Mouse (Mus musculus): ENCODE measurements around the gene Abcg5. TPM values are rescaled to one million over a fixed set of nuclear protein-coding genes. Genes with fewer than 3 reads are reported as not detected.

Abcg5 gene
- polyA plus RNA-seq, 1 experiment from 2014 or later: 4.2 TPM

DNA sequence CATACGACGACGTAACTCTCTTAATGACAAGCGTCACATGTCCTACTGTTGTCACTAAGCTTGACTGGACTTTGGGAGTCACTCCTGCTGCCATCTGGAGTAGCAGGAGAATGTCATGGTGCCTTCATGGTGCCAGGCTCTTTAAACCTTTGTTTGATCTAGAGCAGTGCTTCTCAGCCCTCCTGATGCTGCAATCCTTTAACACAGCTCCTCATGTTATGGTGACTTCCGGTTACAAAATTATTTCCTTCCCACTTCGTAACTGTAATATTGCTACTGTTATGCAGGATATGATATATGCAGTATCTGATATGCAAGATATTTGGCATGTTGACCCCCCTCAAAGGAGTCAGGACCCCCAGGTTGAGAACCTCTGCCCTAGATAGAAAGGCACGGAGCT, 63.7 kb downstream of the Abcg5 start:
- H3K36me3 ChIP-seq (replicated peaks): peaks cover 6% of the 10 kb centered on the region; the same call in 1 of the 2 replicates
- H3K27me3 ChIP-seq: no peaks in the 10 kb centered on the region
- no peaks in the 10 kb centered on the region for H3K4me1 ChIP-seq
- ATAC-seq (ENCODE audit: low FRiP score): no peak
- no peak overlapping the region for H3K4me2 ChIP-seq
- no peak overlapping the region for H3K4me3 ChIP-seq (replicated peaks)
- no peak overlapping the region for H3K9ac ChIP-seq
- H3K27ac ChIP-seq: no peak overlapping the region
- peaks cover under 1% of the 10 kb centered on the region for H3K9me3 ChIP-seq
- 89% methylated on average over 7 of the region's 7 CpGs for WGBS

DNA sequence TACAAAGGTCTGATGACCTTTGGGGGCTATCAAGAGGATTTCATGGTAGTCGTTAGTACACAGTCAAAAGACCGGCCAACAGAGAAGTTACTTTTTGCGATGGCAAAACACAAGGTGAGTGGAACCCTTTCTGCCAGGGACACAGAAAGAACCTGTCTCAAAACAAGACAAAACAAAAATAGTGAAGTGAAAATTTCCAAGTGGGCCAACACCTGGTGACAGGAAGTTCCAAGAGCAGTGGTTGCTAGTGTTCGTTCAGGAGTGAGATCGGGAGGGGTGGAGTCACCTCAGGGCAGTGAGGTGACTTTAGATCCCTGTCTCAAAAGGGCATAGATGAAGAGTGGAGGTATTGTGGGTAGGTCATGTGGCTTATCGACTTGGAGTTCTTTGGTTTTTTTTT, 64.9 kb downstream of the Abcg5 start:
- Histone ChIP-seq H3K4me2 (no peak overlapping the region), H3K4me1 (no peaks in the 10 kb centered on the region), H3K36me3 (replicated peaks) (peaks cover 16% of the 10 kb centered on the region), H3K27ac (no peak overlapping the region), H3K4me3 (replicated peaks) (no peak overlapping the region), H3K9me3 (peaks cover 11% of the 10 kb centered on the region), H3K9ac (no peak overlapping the region), H3K27me3 (no peaks in the 10 kb centered on the region)
- no peak for ATAC-seq (ENCODE audit: low FRiP score)
- WGBS: 94% methylated on average over 6 of the region's 6 CpGs

GRCm38 (mm10) chr17:84616526-84617074, 66.2 kb downstream of the Abcg5 start:
- Histone ChIP-seq H3K36me3 (replicated peaks) (peaks cover 16% of the 10 kb centered on the region), H3K27ac (no peak overlapping the region), H3K9me3 (peaks cover 11% of the 10 kb centered on the region), H3K4me2 (no peak overlapping the region), H3K27me3 (no peaks in the 10 kb centered on the region), H3K4me1 (no peaks in the 10 kb centered on the region), H3K9ac (no peak overlapping the region), H3K4me3 (replicated peaks) (no peak overlapping the region)
- ATAC-seq (ENCODE audit: low FRiP score): no peak
- WGBS: 91% methylated on average over 6 of the region's 6 CpGs

- H3K9ac ChIP-seq: no peak overlapping the region
- H3K9me3 ChIP-seq: peaks cover 11% of the 10 kb centered on the region
- no peaks in the 10 kb centered on the region for H3K27me3 ChIP-seq
- H3K4me2 ChIP-seq: no peak overlapping the region
- ATAC-seq (ENCODE audit: low FRiP score): no peak
- no peaks in the 10 kb centered on the region for H3K4me1 ChIP-seq
- no peak overlapping the region for H3K27ac ChIP-seq
- no peak overlapping the region for H3K4me3 ChIP-seq (replicated peaks)
- peaks cover 16% of the 10 kb centered on the region for H3K36me3 ChIP-seq (replicated peaks)
- 81% methylated on average over 11 of the region's 11 CpGs for WGBS
Measured at GRCm38 (mm10) chr17:84615811-84616210, 67.0 kb downstream of the Abcg5 start.

DNA sequence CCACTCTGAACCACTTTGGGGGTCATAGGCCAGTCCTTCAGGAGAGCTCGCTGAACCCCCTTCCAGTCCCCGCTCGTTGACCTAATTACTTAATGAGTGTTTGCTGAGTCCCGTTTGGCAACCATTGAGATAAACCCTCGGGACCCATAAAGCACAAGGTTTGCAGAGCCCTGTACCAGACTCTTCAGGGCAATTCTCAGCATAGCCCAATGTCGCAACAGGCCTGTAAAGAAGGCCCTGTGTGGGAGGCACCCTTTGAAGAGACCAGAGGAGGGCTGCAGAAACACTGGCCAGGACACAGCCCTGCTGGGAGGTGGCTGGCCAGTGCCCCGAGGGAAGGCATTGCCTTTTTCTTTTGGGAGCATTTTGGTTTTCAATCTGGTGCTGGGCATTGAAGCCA, 70.8 kb downstream of the Abcg5 start:
- H3K4me1 ChIP-seq: no peaks in the 10 kb centered on the region
- H3K27ac ChIP-seq: no peak overlapping the region
- peaks cover 16% of the 10 kb centered on the region for H3K36me3 ChIP-seq (replicated peaks)
- peaks cover 11% of the 10 kb centered on the region for H3K9me3 ChIP-seq
- H3K9ac ChIP-seq: no peak overlapping the region
- 80% methylated on average over 7 of the region's 7 CpGs for WGBS
- no peaks in the 10 kb centered on the region for H3K27me3 ChIP-seq
- H3K4me3 ChIP-seq (replicated peaks): no peak overlapping the region
- no peak overlapping the region for H3K4me2 ChIP-seq
- ATAC-seq (ENCODE audit: low FRiP score): no peak

DNA sequence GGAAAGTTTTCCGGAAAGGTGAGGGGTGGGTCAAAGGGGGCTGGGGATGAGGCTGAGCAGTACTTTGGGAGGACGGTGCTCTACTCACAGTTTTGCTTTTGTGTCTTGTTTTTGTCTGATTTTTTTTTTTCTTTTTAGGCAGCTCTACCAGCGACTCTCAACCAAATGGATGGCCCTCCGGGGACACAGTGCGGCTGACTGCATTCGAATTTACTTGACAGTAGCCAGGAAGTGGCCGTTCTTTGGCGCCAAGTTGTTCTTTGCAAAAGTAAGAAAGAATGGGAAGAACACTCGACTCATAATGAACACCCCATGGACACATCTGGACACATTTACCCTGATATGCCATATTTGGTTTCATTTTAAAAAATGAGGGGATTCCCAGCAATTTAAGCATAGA, 71.3 kb downstream of the Abcg5 start:
- ATAC-seq (ENCODE audit: low FRiP score): no peak
- Histone ChIP-seq H3K27me3 (no peaks in the 10 kb centered on the region), H3K9ac (no peak overlapping the region), H3K4me1 (no peaks in the 10 kb centered on the region), H3K36me3 (replicated peaks) (peaks cover 16% of the 10 kb centered on the region), H3K4me3 (replicated peaks) (no peak overlapping the region), H3K4me2 (no peak overlapping the region), H3K9me3 (peaks cover 11% of the 10 kb centered on the region), H3K27ac (no peak overlapping the region)
- 84% methylated on average over 9 of the region's 9 CpGs for WGBS

DNA sequence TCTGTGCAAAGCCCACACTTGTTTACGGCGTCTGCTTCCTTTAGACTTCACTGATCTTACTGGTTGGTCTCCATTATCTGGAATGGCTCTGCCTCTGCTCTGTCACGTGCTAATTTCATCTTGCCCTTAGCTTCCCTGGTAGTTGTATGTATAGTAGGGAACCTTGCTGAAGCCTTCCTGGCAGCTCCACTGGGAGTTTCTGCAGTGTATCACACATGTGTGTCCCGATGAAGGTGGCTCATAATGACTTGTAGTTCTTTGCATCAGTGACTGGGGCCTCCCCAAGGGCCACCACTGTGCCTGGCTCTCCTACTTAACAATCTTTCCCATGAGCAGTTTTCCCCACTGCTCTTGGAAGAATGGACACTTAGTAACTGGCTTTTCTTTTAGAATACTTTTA, 74.2 kb downstream of the Abcg5 start:
- Histone ChIP-seq H3K9me3 (peaks cover 5% of the 10 kb centered on the region), H3K4me3 (replicated peaks) (no peak overlapping the region), H3K27ac (no peak overlapping the region), H3K27me3 (no peaks in the 10 kb centered on the region), H3K36me3 (replicated peaks) (peaks cover 6% of the 10 kb centered on the region), H3K9ac (no peak overlapping the region), H3K4me1 (no peaks in the 10 kb centered on the region), H3K4me2 (no peak overlapping the region)
- no peak for ATAC-seq (ENCODE audit: low FRiP score)
- 92% methylated on average over 4 of the region's 4 CpGs for WGBS

Other genes starting within 250 kb of the Abcg5 start
- gene Thada, start 216.8 kb downstream of the Abcg5 start, polyA plus RNA-seq (2016; fragmentation: Nextera tagmentation; extraction: Ambion mirVana): 11.3 and 11.8 TPM in 2 replicates
- 2.1 and 2.6 TPM in 2 replicates for gene Plekhh2, start 171.1 kb downstream of the Abcg5 start, polyA plus RNA-seq (2016; fragmentation: Nextera tagmentation; extraction: Ambion mirVana)
- 34.2 and 34.6 TPM in 2 replicates for gene Dync2li1, start 56.5 kb downstream of the Abcg5 start, polyA plus RNA-seq (2016; fragmentation: Nextera tagmentation; extraction: Ambion mirVana)
- gene Abcg8, start 6.7 kb downstream of the Abcg5 start, polyA plus RNA-seq (2016; fragmentation: Nextera tagmentation; extraction: Ambion mirVana): 0.05 and 0.19 TPM in 2 replicates
- 49.3 and 52.8 TPM in 2 replicates for gene Lrpprc, start 107.8 kb upstream of the Abcg5 start, polyA plus RNA-seq (2016; fragmentation: Nextera tagmentation; extraction: Ambion mirVana)